Mouse (Mus musculus) neural tube, embryonic 13.5 days (tissue): ENCODE results near the gene Pwwp2b. TPM values are rescaled to one million over a fixed set of nuclear protein-coding genes. Genes with fewer than 3 reads are reported as not detected.

ENCODE experiments used
- ATAC-seq: fragments of 200-750 bp; cut with Nextera tagmentation; 2 replicates; pipeline ENCODE4 v1.8.0; 2017; ENCODE audit warnings: low read depth, mild to moderate bottlenecking, moderate TSS enrichment, moderate library complexity
- H3K27ac ChIP-seq: fragments of 300-500 bp; sonication (generic); replicated peaks from 2 replicates; pipeline ENCODE4 v1.5.1; 2015; ENCODE audit warnings: moderate library complexity, mild to moderate bottlenecking, inconsistent platforms
- H3K27me3 ChIP-seq: fragments of 300-500 bp; sonication (generic); 2 replicates; pipeline ENCODE4 v1.6.1; 2015; ENCODE audit warnings: mild to moderate bottlenecking, inconsistent platforms
- H3K36me3 ChIP-seq: fragments of 300-500 bp; sonication (generic); 2 replicates; pipeline ENCODE4 v1.6.1; 2015; ENCODE audit warnings: mild to moderate bottlenecking, inconsistent platforms
- H3K4me1 ChIP-seq: fragments of 300-500 bp; sonication (generic); replicated peaks from 2 replicates; pipeline ENCODE4 v1.6.1; 2015; ENCODE audit warnings: inconsistent platforms
- H3K4me2 ChIP-seq: fragments of 300-500 bp; sonication (generic); 2 replicates; pipeline ENCODE4 v1.6.1; 2015; ENCODE audit warnings: inconsistent platforms, mild to moderate bottlenecking, moderate library complexity
- H3K4me3 ChIP-seq: fragments of 300-500 bp; sonication (generic); 2 replicates; pipeline ENCODE4 v1.5.1; 2015; ENCODE audit warnings: mild to moderate bottlenecking, inconsistent platforms
- H3K9ac ChIP-seq: fragments of 300-500 bp; sonication (generic); 2 replicates; pipeline ENCODE4 v1.6.1; 2015; ENCODE audit warnings: moderate library complexity, mild to moderate bottlenecking, inconsistent platforms
- H3K9me3 ChIP-seq: fragments of 300-500 bp; sonication (generic); 2 replicates; pipeline ENCODE4 v1.6.1; 2016; ENCODE audit warnings: inconsistent platforms
- WGBS: fragments of 180-500 bp; shearing (Covaris S2); methylation state at CpG from one replicate; pipeline ENCODE4 v1.1.7; 2015; 5-methylcytosine and 5-hydroxymethylcytosine counted together
- polyA plus RNA-seq: library from polyadenylated mRNA; unstranded; fragments of >200 nt; fragmentation: Nextera tagmentation; extraction: Ambion mirVana; gene quantifications from 2 replicates; pipeline ENCODE4 v1.2.1, GENCODE M21; 2015

Gene Pwwp2b
- polyA plus RNA-seq, 1 experiment from 2014 or later = 5.5 TPM

DNA sequence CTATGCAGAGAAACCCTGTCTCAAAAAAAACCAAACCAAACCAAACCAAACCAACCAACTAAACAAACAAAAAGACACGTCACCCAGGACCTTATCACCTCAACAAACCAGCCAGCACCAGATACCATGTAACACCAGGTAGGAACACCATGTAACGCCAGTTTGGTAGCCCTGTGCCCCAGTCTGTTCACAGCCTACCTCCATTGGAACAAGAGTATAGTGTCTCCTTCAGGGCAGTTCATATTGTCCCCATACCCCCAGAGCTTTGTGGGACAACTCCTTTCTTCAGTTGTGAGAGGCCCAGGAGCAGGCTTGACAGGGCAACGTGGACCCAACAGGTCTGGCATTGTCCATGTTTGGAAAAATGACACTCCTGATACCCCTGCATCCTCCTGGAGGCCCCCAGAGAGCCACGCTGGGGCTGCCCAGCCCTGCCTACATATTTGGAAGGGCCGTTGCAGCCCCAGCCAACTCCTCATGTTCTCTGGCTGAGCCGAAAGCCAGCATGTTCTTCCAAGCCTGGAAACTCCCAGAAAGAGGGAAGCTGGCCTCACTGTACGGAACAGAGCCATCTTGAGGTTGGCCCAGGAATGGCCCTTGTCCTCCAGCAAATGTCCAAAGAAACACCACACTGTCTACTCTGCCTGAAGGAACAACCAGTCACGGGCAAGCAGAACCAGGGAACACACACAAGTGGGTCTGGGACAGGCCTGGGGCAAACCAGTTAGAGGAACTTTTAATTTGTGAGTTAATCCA is 60.0 kb downstream of the Pwwp2b start:
- Histone ChIP-seq H3K9me3 (no peaks in the 10 kb centered on the region), H3K4me3 (no peak overlapping the region), H3K27ac (no peak overlapping the region), H3K27me3 (peaks cover 16% of the 10 kb centered on the region; the same call in 1 of the 2 replicates), H3K36me3 (no peaks in the 10 kb centered on the region), H3K9ac (no peak overlapping the region), H3K4me2 (no peak overlapping the region), H3K4me1 (peaks cover 9% of the 10 kb centered on the region)
- no peak for ATAC-seq
- WGBS = 84% methylated on average over 8 of the region's 8 CpGs

DNA sequence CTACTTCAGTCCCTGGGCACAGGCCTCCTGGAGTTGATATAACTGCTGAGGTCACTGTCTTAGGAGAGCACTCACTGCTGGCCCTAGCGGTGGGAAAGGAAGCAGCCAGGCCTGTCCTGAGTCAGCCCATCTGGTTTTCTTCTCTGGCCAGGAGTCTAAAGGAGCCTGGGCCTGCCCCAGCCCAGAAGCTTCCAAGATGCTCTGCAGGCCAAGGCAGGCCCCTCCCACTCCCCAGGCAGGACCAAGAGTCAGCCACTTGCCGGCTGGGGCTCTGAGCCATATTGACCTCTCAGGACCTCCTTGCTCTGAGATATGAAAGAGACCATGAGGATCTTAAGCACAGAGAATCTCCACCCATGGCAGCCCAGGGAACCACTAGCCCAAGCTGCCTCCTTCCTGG is 60.8 kb downstream of the Pwwp2b start:
- Histone ChIP-seq H3K27me3 (peaks cover 18% of the 10 kb centered on the region; the same call in 1 of the 2 replicates), H3K4me2 (no peak overlapping the region), H3K9ac (no peak overlapping the region), H3K4me3 (no peak overlapping the region), H3K36me3 (no peaks in the 10 kb centered on the region), H3K9me3 (no peaks in the 10 kb centered on the region), H3K27ac (no peak overlapping the region), H3K4me1 (peaks cover 9% of the 10 kb centered on the region)
- WGBS = 57% methylated on average over 2 of the region's 2 CpGs
- ATAC-seq = no peak

DNA sequence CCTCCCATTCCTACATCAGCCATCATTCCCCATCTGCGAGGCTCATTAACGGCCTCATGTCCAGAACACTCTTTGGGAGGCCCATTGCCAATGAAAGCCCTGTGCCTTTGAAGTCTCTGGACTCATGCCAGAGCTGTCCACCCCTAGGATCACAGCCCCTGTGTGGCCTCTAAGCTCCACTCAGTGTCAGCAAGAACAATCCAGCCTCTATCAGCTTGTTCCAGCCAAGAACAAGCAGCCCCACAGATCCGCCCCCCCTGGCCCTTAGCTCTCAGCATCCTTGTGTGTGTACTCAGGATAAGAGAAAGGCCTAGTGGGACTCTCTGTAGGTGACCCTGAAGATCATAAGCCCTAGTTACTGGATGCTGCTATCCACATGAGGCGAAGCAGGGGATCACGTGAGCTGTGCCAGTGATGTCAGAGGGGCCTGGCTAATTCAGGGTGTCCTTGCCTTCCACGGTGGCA is 62.2 kb downstream of the Pwwp2b start:
- no peaks in the 10 kb centered on the region for H3K9me3 ChIP-seq
- H3K27me3 ChIP-seq = peaks cover 8% of the 10 kb centered on the region; the same call in 1 of the 2 replicates
- WGBS = 45% methylated on average over 6 of the region's 6 CpGs
- no peak overlapping the region for H3K4me2 ChIP-seq
- H3K9ac ChIP-seq = no peak overlapping the region
- no peak overlapping the region for H3K4me3 ChIP-seq
- H3K27ac ChIP-seq = no peak overlapping the region
- no peaks in the 10 kb centered on the region for H3K36me3 ChIP-seq
- ATAC-seq = peak; percentile 29
- peaks cover 9% of the 10 kb centered on the region for H3K4me1 ChIP-seq

GRCm38 (mm10) chr7:139312686-139313085 is 64.4 kb downstream of the Pwwp2b start:
- no peak overlapping the region for H3K9ac ChIP-seq
- no peaks in the 10 kb centered on the region for H3K36me3 ChIP-seq
- 67% methylated on average over 5 of the region's 5 CpGs for WGBS
- H3K27me3 ChIP-seq = 0 out of 2 replicates have a peak, but pooled peaks cover 2% of the 10 kb centered on the region
- no peak overlapping the region for H3K4me3 ChIP-seq
- peaks cover 9% of the 10 kb centered on the region for H3K4me1 ChIP-seq
- no peak overlapping the region for H3K27ac ChIP-seq
- H3K9me3 ChIP-seq = no peaks in the 10 kb centered on the region
- H3K4me2 ChIP-seq = no peak overlapping the region
- no peak for ATAC-seq

DNA sequence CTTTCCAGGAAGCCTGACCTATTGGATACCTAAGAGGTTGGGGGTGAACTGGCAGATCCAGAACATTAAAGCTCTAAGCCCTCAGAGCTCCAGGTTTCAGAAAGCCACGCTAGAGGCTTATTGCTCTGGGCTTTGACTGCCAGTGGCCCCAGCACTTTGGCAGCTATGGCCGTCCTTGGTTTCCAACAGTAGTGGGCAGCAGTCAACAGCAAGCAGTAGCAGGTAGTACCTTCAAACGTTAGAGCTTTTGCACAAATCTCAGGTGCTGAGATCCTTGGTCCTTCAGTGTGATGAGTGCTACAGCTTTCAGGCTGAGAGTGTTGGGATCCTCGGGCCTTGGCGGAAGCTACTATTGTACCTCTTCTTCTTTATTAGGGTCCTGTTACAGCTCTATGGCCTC is 65.1 kb downstream of the Pwwp2b start:
- 0 out of 2 replicates have a peak, but pooled peaks cover 2% of the 10 kb centered on the region for H3K27me3 ChIP-seq
- WGBS = 78% methylated on average over 5 of the region's 5 CpGs

DNA sequence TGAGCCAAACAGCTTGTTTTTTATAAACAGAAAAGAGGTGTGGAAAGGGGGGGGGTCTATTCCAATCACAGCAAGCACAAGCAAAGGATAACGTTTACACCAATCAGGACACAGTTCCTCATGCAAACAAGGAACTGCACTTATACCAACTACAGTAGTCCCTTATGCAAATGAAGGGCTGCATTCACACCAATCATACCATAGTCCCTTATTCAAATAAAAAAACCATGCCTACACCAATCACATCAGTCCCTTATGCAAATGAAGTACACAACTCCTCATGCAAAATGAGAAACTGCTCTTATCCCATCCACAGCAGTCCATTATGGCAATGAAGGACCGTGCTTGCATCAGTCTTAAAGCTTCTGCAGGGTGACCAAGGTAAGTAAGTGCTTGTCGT is 66.4 kb downstream of the Pwwp2b start:
- Histone ChIP-seq H3K27ac (no peak overlapping the region), H3K9ac (no peak overlapping the region), H3K27me3 (0 out of 2 replicates have a peak, but pooled peaks cover 2% of the 10 kb centered on the region), H3K9me3 (no peaks in the 10 kb centered on the region), H3K4me3 (no peak overlapping the region), H3K4me2 (no peak overlapping the region), H3K36me3 (no peaks in the 10 kb centered on the region), H3K4me1 (peaks cover 20% of the 10 kb centered on the region)
- 67% methylated on average over 3 of the region's 3 CpGs for WGBS
- ATAC-seq = no peak

More for the DNA sequence above, 65.1 kb downstream of the Pwwp2b start:
- ATAC-seq = no peak
- peaks cover 9% of the 10 kb centered on the region for H3K4me1 ChIP-seq
- H3K4me3 ChIP-seq = no peak overlapping the region
- H3K27ac ChIP-seq = no peak overlapping the region
- no peak overlapping the region for H3K9ac ChIP-seq
- no peaks in the 10 kb centered on the region for H3K9me3 ChIP-seq
- no peaks in the 10 kb centered on the region for H3K36me3 ChIP-seq
- H3K4me2 ChIP-seq = no peak overlapping the region

DNA sequence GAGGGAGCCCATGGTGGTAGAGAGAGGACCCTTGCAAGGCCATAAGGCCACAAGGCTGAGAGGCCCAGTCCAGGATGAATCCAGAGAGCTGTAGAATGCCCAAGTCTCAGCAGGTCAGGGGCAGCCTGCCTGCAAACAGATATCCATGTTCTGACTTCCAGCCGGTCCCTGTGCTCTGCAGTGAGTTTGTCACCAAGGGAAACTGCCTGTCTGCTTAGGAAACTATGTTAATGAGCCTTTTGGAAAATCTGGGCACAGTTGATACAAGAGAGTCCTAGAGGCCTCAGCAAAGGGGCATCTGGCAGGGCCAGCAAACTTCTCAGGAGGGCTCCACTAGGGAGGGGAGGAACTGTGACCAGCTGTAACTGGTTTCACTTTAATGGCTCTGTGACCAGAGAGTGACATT is 70.7 kb downstream of the Pwwp2b start:
- Histone ChIP-seq H3K9ac (no peak overlapping the region), H3K4me3 (no peak overlapping the region), H3K4me1 (peaks cover 15% of the 10 kb centered on the region), H3K27me3 (no peaks in the 10 kb centered on the region), H3K4me2 (no peak overlapping the region), H3K9me3 (no peaks in the 10 kb centered on the region), H3K36me3 (no peaks in the 10 kb centered on the region), H3K27ac (peak overlapping the region; percentile 73)
- peak; percentile 88 for ATAC-seq
- WGBS = 14% methylated on average over 1 of the region's 1 CpGs

Other genes with a start within 250 kb of the Pwwp2b start
- 315 and 316 TPM in 2 replicates for gene Dpysl4, start 162.5 kb upstream of the Pwwp2b start, polyA plus RNA-seq
- 5.2 and 5.4 TPM in 2 replicates for gene Lrrc27, start 35.5 kb upstream of the Pwwp2b start, polyA plus RNA-seq
- gene Stk32c, start 35.2 kb upstream of the Pwwp2b start, polyA plus RNA-seq = 0.87 and 1.4 TPM in 2 replicates
- gene Inpp5a, start 140.6 kb downstream of the Pwwp2b start, polyA plus RNA-seq = 15.5 and 17.6 TPM in 2 replicates